Mouse (Mus musculus) liver, embryonic 16.5 days (tissue): Measurements from ENCODE around the gene Slmap. TPM values are rescaled to one million over a fixed set of nuclear protein-coding genes. Genes with fewer than 3 reads are reported as not detected.
A peak's percentile ranks its signal among the peaks of the same experiment; 100 is the strongest.
"Not testable (repeated sequence)": the region's sequence is repeated elsewhere in the genome, so short reads cannot be mapped to it uniquely, and the experiment has no call there.

Source experiments
- ATAC-seq: fragments of 200-750 bp; cut with Nextera tagmentation; 2 replicates; pipeline ENCODE4 v1.8.0; 2017; ENCODE audit warnings: low read depth, mild to moderate bottlenecking, moderate number of reproducible peaks, moderate library complexity
- H3K27ac ChIP-seq: fragments of 300-500 bp; sonication (generic); 2 replicates; pipeline ENCODE4 v1.5.1; 2014; ENCODE audit warnings: mild to moderate bottlenecking, low read length
- H3K27me3 ChIP-seq: fragments of 300-500 bp; sonication (generic); 2 replicates; pipeline ENCODE4 v1.6.1; 2014; ENCODE audit warnings: low read depth, low read length, mixed read lengths; ENCODE audit not compliant: control insufficient read depth, insufficient read depth
- H3K36me3 ChIP-seq: fragments of 300-500 bp; sonication (generic); 2 replicates; pipeline ENCODE4 v1.6.1; 2014; ENCODE audit warnings: mild to moderate bottlenecking; ENCODE audit not compliant: control insufficient read depth, insufficient read depth
- H3K4me1 ChIP-seq: fragments of 300-500 bp; sonication (generic); 2 replicates; pipeline ENCODE4 v1.6.1; 2014; ENCODE audit warnings: low read depth, low read length, mixed read lengths; ENCODE audit not compliant: control insufficient read depth
- H3K4me2 ChIP-seq: fragments of 300-500 bp; sonication (generic); 2 replicates; pipeline ENCODE4 v1.6.1; 2014; ENCODE audit warnings: low read depth, low read length, mixed read lengths
- H3K4me3 ChIP-seq: fragments of 300-500 bp; sonication (generic); 2 replicates; pipeline ENCODE4 v1.5.1; 2014; ENCODE audit warnings: low read depth, mild to moderate bottlenecking, low read length
- H3K9ac ChIP-seq: fragments of 300-500 bp; sonication (generic); 2 replicates; pipeline ENCODE4 v1.6.1; 2014; ENCODE audit warnings: low read depth, low read length
- H3K9me3 ChIP-seq: fragments of 300-500 bp; sonication (generic); replicated peaks from 2 replicates; pipeline ENCODE4 v1.6.1; 2016; ENCODE audit warnings: low read length; ENCODE audit not compliant: control insufficient read depth
- WGBS: fragments of 180-500 bp; shearing (Covaris S2); extraction: QIAGEN DNeasy Blood & Tissue Kit; methylation state at CpG from one replicate; pipeline ENCODE4 v1.1.7; 2014; ENCODE audit not compliant: insufficient replicate concordance; 5-methylcytosine and 5-hydroxymethylcytosine counted together
- polyA plus RNA-seq: library from polyadenylated mRNA; unstranded; fragments of >200 nt; fragmentation: Nextera tagmentation; extraction: Ambion mirVana; gene quantifications from 2 replicates; pipeline ENCODE4 v1.2.1, GENCODE M21; 2015

Slmap gene
- polyA plus RNA-seq: 7.5 and 8.1 TPM in 2 replicates

GRCm38 (mm10) chr14:26534757-26535479 lies at the start of gene Slmap:
TSS of gene Slmap (minus strand) at chr14:26534931.
- WGBS: 11% methylated on average over 32 of the region's 33 CpGs

DNA sequence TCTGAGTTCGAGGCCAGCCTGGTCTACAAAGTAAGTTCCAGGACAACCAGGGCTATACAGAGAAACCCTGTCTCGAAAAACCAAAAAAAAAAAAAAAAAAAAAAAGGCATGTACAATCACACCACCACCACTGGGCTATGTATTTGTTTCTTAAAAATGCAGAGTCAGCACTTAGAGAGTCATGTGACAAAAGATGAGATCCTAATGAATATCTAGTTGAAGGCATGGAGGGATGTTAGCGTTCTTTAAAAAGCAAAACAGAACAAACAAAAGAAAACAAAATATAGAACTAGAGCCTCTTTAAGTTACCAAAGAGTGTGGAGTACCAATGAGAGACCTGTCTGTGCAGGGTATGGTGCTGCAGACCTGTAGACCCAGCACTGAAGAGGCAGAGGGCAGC lies 48.9 kb upstream of the Slmap start:
- Histone ChIP-seq H3K4me2 (no peak overlapping the region), H3K4me1 (peaks cover 30% of the 10 kb centered on the region), H3K9ac (no peak overlapping the region), H3K4me3 (no peak overlapping the region), H3K27me3 (no peaks in the 10 kb centered on the region), H3K9me3 (no peaks in the 10 kb centered on the region), H3K36me3 (0 out of 2 replicates have a peak, but pooled peaks cover 4% of the 10 kb centered on the region), H3K27ac (no peak overlapping the region)
- WGBS: 76% methylated on average over 3 of the region's 3 CpGs
- ATAC-seq: no peak

More at GRCm38 (mm10) chr14:26534757-26535479, at the start of gene Slmap:
- Histone ChIP-seq H3K36me3 (no peaks in the 10 kb centered on the region), H3K4me1 (peaks cover 21% of the 10 kb centered on the region), H3K4me3 (peak within 1 kb of the TSS; percentile 98), H3K9ac (peak within 1 kb of the TSS; percentile 98), H3K4me2 (peak within 1 kb of the TSS; percentile 96), H3K9me3 (no peaks in the 10 kb centered on the region), H3K27ac (peak within 1 kb of the TSS; percentile 89), H3K27me3 (no peaks in the 10 kb centered on the region)
- ATAC-seq: peak; percentile 93

DNA sequence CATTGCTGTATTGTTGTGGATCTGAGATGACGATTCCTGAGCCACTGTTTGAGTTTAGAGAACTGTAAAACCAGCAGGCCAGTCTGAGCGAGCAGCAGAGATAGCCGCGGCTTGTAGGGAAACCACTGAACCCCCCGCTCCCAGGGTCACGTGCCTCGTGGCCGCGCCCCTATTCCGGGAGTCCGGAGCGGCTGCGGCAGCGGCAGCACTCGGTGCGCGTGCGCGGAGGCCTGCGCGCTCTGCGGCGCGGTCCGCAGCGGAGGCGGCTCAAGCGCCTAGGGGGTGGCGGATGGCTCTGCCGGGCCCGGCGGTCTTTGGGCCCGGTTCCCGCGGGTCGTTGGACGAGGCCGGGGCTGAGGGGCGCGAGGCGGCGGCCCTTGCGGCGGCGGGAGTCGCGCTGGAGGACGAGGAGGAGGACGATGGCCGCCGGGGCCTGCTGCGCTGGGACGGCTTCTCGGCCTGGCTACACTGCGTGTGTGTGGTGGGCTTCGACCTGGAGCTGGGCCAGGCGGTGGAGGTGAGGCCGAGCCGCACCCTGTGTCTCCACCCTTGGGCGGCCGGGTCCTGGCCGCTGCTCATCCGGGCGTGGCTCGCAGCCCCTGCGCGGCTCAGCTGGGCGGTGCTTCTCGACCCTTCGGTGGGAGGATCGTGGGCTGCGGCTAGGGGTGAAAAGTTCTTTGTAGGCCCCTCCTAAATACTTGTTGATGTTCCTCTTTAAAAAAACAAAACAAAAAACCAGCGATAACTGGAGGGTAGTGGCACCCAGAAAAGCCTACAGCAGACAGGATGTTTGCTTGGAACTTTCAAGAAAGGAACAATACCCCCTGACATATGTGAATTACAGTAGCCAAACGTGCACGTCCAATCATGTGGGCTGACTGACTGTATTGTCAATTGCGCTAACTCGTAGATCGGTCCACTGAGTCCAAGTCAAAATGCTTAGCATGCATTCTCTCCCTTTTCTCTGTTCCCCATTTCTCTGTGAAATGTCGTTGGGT lies 44.9 kb upstream of the Slmap start:
- Histone ChIP-seq H3K27me3 (no peaks in the 10 kb centered on the region), H3K4me1 (peaks cover 17% of the 10 kb centered on the region), H3K9me3 (no peaks in the 10 kb centered on the region), H3K36me3 (0 out of 2 replicates have a peak, but pooled peaks cover 4% of the 10 kb centered on the region), H3K27ac (peak overlapping the region; percentile 99), H3K4me3 (peak overlapping the region; percentile 97), H3K4me2 (peak overlapping the region; percentile 93), H3K9ac (peak overlapping the region; percentile 100)
- WGBS: under 1% methylated on average over 78 of the region's 79 CpGs
- ATAC-seq: peak; percentile 94

- H3K36me3 ChIP-seq: 0 out of 2 replicates have a peak, but pooled peaks cover 4% of the 10 kb centered on the region
- 16% methylated on average over 6 of the region's 6 CpGs for WGBS
- H3K4me3 ChIP-seq: peak overlapping the region; percentile 97; the same call in 1 of the 2 replicates
- H3K27ac ChIP-seq: peak overlapping the region; percentile 71
- no peaks in the 10 kb centered on the region for H3K27me3 ChIP-seq
- peak; percentile 32 for ATAC-seq
- H3K9ac ChIP-seq: peak overlapping the region; percentile 100
- peaks cover 17% of the 10 kb centered on the region for H3K4me1 ChIP-seq
- no peaks in the 10 kb centered on the region for H3K9me3 ChIP-seq
- H3K4me2 ChIP-seq: peak overlapping the region; percentile 93
These were observed 44.1 kb upstream of the Slmap start for GRCm38 (mm10) chr14:26578791-26579191.

DNA sequence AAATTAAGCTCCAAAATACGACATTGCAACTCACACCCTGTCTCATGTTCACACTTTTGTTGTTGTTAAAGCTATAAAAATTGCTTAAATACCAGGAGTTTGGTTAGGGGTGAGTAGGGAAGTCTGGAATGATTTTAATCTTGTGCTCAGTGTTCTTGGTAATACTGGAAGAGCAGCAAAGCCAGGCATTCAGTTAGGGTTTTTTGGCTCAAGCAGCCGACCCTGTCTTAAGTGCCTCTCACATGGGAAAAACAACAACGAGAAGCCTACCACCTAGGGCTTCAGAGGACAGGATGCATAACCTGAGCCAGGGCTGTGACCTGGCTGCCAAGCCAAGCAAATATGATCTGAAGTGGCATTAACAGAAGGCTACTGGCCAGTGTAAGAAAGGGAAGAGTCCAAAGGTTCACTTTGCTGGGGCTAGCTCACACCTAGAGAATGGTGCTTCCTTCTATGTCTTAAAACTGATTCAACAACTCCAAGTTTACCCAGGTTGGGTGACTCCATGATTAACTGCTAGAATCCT lies 41.6 kb upstream of the Slmap start:
- Histone ChIP-seq H3K27me3 (no peaks in the 10 kb centered on the region), H3K36me3 (no peaks in the 10 kb centered on the region), H3K9me3 (no peaks in the 10 kb centered on the region), H3K4me1 (peaks cover 12% of the 10 kb centered on the region), H3K4me3 (no peak overlapping the region), H3K27ac (no peak overlapping the region), H3K4me2 (no peak overlapping the region), H3K9ac (no peak overlapping the region)
- ATAC-seq: no peak
- WGBS: 63% methylated on average over 3 of the region's 3 CpGs

GRCm38 (mm10) chr14:26573556-26573955 lies 38.8 kb upstream of the Slmap start, which contains the start of gene Dennd6a:
TSS of gene Dennd6a (plus strand) at chr14:26573856.
- not testable (repeated sequence) for ATAC-seq, H3K27me3 ChIP-seq, H3K27ac ChIP-seq, H3K4me3 ChIP-seq, H3K9me3 ChIP-seq, H3K4me1 ChIP-seq, H3K4me2 ChIP-seq, H3K36me3 ChIP-seq, H3K9ac ChIP-seq
- WGBS: 63% methylated on average over 5 of the region's 5 CpGs

DNA sequence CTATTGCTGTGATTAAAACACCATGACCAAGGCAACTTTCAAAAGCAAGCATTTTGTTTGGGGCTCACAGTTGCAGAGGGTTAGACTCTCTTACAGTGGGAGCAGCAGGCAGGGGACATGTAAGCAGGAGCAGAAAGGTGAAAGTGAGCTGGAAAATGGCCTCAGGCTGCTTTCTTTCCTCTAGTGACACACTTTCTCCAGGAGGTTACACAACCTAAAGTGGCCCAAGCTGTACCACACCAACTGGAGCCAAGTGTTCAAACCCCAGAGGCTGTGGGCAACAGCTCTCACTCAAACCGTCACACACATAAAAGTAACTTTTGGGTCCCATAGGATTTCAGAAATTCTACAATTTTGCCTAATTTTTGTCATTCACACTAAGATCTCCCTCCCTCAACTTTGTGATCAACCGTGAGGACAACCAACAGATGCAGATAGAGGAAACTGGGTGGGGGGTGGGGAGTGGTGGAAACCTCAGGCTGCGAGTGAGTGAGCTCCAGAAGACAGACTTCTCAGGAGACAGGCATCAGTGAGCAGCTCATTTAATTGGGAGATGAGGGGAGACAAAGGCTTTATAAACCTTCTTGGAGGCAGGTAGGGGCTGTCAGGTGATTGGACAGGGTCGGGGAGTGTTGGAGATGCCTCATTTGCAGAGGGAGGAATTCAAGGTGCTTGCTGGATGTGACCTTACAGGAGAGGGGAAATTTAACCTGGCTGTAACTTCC lies 37.4 kb upstream of the Slmap start:
- Histone ChIP-seq H3K4me1 (peaks cover 2% of the 10 kb centered on the region; the same call in 1 of the 2 replicates), H3K4me3 (no peak overlapping the region), H3K36me3 (no peaks in the 10 kb centered on the region), H3K9me3 (no peaks in the 10 kb centered on the region), H3K9ac (no peak overlapping the region), H3K27ac (no peak overlapping the region), H3K4me2 (no peak overlapping the region), H3K27me3 (no peaks in the 10 kb centered on the region)
- WGBS: 38% methylated on average over 4 of the region's 4 CpGs
- ATAC-seq: no peak

DNA sequence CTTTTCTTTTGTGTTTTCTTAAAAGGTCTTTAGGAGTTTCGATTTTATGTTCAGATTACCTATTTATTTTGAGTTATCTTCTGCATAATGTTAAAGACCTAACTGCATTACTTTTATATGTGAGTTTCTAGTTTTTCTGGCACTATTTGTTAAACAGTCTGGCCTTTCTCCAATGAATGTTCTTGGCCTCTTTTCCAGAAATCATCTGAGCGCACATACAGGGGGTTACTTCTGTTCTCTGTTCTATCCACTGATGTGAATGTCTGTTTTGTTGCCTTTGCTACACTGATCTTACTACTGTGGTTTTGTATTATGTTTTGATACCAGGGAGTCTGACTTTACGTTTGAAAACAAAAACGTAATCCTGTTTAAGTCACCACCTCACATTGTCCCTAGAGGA lies 35.1 kb upstream of the Slmap start:
- 78% methylated on average over 4 of the region's 4 CpGs for WGBS
- ATAC-seq: no peak
- Histone ChIP-seq H3K27me3 (no peaks in the 10 kb centered on the region), H3K4me2 (no peak overlapping the region), H3K9ac (no peak overlapping the region), H3K9me3 (no peaks in the 10 kb centered on the region), H3K4me3 (no peak overlapping the region), H3K27ac (no peak overlapping the region), H3K36me3 (no peaks in the 10 kb centered on the region), H3K4me1 (peaks cover 2% of the 10 kb centered on the region; the same call in 1 of the 2 replicates)
